Mouse (Mus musculus): ENCODE measurements around the gene Ccl25.
A peak's percentile ranks its signal among the peaks of the same experiment; 100 is the strongest.
"Not testable (repeated sequence)": the region's sequence is repeated elsewhere in the genome, so short reads cannot be mapped to it uniquely, and the experiment has no call there.

Ccl25 gene

GRCm38 (mm10) chr8:4335678-4336077 lies 10.7 kb downstream of the Ccl25 start:
- DNase-seq (ENCODE audit: low spot score in 2 of 2), result no peak

GRCm38 (mm10) chr8:4340207-4340606 lies 15.2 kb downstream of the Ccl25 start:
- DNase-seq (ENCODE audit: low spot score in 2 of 2), result no peak

- DNase-seq (ENCODE audit: low spot score in 2 of 2), result peak; percentile 30 to 31
Observed at GRCm38 (mm10) chr8:4347661-4348060, 22.7 kb downstream of the Ccl25 start.

- no peak for DNase-seq (ENCODE audit: low spot score in 2 of 2)
Observed at GRCm38 (mm10) chr8:4348275-4348674, 23.3 kb downstream of the Ccl25 start.

- no peak for DNase-seq (ENCODE audit: low spot score in 2 of 2)
Observed at GRCm38 (mm10) chr8:4349335-4349734, 24.3 kb downstream of the Ccl25 start.

GRCm38 (mm10) chr8:4350618-4351017 lies 25.6 kb downstream of the Ccl25 start:
- no peak for DNase-seq (ENCODE audit: low spot score in 2 of 2)

- not testable (repeated sequence) for DNase-seq (ENCODE audit: low spot score in 2 of 2)
Observed at GRCm38 (mm10) chr8:4352562-4352961, 27.6 kb downstream of the Ccl25 start.

- DNase-seq (ENCODE audit: low spot score in 2 of 2), result no peak
Observed at GRCm38 (mm10) chr8:4353741-4354140, 28.7 kb downstream of the Ccl25 start.

- no peak for DNase-seq (ENCODE audit: low spot score in 2 of 2)
Observed at GRCm38 (mm10) chr8:4354516-4354915, 29.5 kb downstream of the Ccl25 start.

GRCm38 (mm10) chr8:4355455-4355854 lies 30.4 kb downstream of the Ccl25 start:
- no peak for DNase-seq (ENCODE audit: low spot score in 2 of 2)

GRCm38 (mm10) chr8:4359362-4359761 lies 34.4 kb downstream of the Ccl25 start:
- DNase-seq (ENCODE audit: low spot score in 2 of 2), result no peak

- no peak for DNase-seq (ENCODE audit: low spot score in 2 of 2)
Observed at GRCm38 (mm10) chr8:4360922-4361321, 35.9 kb downstream of the Ccl25 start.

GRCm38 (mm10) chr8:4366189-4366588 lies 41.2 kb downstream of the Ccl25 start:
- DNase-seq (ENCODE audit: low spot score in 2 of 2), result no peak

- DNase-seq (ENCODE audit: low spot score in 2 of 2), result no peak
Observed at GRCm38 (mm10) chr8:4367808-4368207, 42.8 kb downstream of the Ccl25 start.

- DNase-seq (ENCODE audit: low spot score in 2 of 2), result no peak
Observed at GRCm38 (mm10) chr8:4368470-4368869, 43.5 kb downstream of the Ccl25 start.

- peak; percentile 34 to 36 for DNase-seq (ENCODE audit: low spot score in 2 of 2)
Observed at GRCm38 (mm10) chr8:4370078-4370477, 45.1 kb downstream of the Ccl25 start.

- no peak for DNase-seq (ENCODE audit: low spot score in 2 of 2)
Observed at GRCm38 (mm10) chr8:4372657-4373056, 47.6 kb downstream of the Ccl25 start.

- DNase-seq (ENCODE audit: low spot score in 2 of 2), result no peak
Observed at GRCm38 (mm10) chr8:4401442-4401841, 76.4 kb downstream of the Ccl25 start.

GRCm38 (mm10) chr8:4403960-4404879 lies 79.2 kb downstream of the Ccl25 start:
- no peak for DNase-seq (ENCODE audit: low spot score in 2 of 2)

GRCm38 (mm10) chr8:4404880-4405261 lies 79.9 kb downstream of the Ccl25 start:
- no peak for DNase-seq (ENCODE audit: low spot score in 2 of 2)

GRCm38 (mm10) chr8:4408425-4408824 lies 83.4 kb downstream of the Ccl25 start:
- DNase-seq (ENCODE audit: low spot score in 2 of 2), result not testable (repeated sequence)
